8 mouse cellular contexts compared by ENCODE assay signal in the genomic region with DNA sequence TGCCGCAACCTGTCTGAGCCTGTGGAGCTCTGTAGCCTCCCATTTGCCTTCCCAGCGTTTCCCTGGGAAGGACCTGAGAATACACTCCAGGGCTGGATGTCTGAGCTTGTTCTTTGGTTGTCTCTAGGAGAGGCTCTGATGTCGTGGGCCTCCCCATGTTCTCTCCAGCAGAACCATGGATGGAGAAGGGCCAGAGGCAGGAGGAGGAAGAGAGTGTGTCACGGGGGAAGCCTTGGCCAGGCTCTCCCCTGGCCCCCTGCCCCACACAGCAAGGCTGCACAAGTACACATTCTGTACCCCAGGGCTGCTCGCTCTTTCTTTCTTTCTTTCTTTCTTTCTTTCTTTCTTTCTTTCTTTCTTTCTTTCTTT.
DNase-seq lines count a peak whose midpoint lies in the region; ATAC-seq and TF ChIP-seq lines count a peak whose summit lies in the region.

No protein-coding gene starts in this region.

- peak overlapping the region; percentile 53 for H3K27ac ChIP-seq in liver, adult 2 months (replicated peaks; ENCODE audit: insufficient read depth, low read depth, low read length)
- H3K27ac ChIP-seq in forebrain, embryonic 11.5 days (ENCODE audit: low read depth, low read length) = no peak overlapping the region
- peak overlapping the region; percentile 100 for H3K27ac ChIP-seq in heart, embryonic 15.5 days
- peak overlapping the region; percentile 96 for H3K27ac ChIP-seq in midbrain, embryonic 16.5 days (ENCODE audit: low read length)

- no peak for DNase-seq in liver, adult 2 months (ENCODE audit: extremely low read depth, low read depth, low spot score)
- no peak for DNase-seq in liver
- no peak for DNase-seq in forebrain, embryonic 11.5 days (ENCODE audit: low spot score)
- no peak for DNase-seq in thymus, postnatal 10 days (ENCODE audit: low spot score in 2 of 2)
- DNase-seq in left cerebral cortex, adult 11 months (ENCODE audit: low spot score) = no peak
- DNase-seq in yolk sac, embryonic 10.5 days (ENCODE audit: low spot score) = no peak

- no peak overlapping the region for H3K4me2 ChIP-seq in forebrain, embryonic 11.5 days (ENCODE audit: low read depth, low read length, severe bottlenecking)
- no peak overlapping the region for H3K4me2 ChIP-seq in heart, embryonic 15.5 days
- no peak overlapping the region for H3K4me2 ChIP-seq in midbrain, embryonic 16.5 days (ENCODE audit: low read length)

- TF ChIP-seq POLR2A in liver, adult 2 months (IDR thresholded peaks at IDR 0.05; ENCODE audit: extremely low read depth, insufficient read depth, low read length) = no peak

- H3K27me3 ChIP-seq in liver, adult 2 months (ENCODE audit: control insufficient read depth, insufficient read depth, low read length) = no peaks in the 10 kb centered on the region
- H3K27me3 ChIP-seq in forebrain, embryonic 11.5 days (ENCODE audit: control insufficient read depth, insufficient read depth, low read length) = no peaks in the 10 kb centered on the region
- no peaks in the 10 kb centered on the region for H3K27me3 ChIP-seq in heart, embryonic 15.5 days
- H3K27me3 ChIP-seq in midbrain, embryonic 16.5 days (ENCODE audit: control insufficient read depth, insufficient read depth, low read depth, low read length) = no peaks in the 10 kb centered on the region

- no peak for ATAC-seq in forebrain, embryonic 11.5 days (replicated peaks; ENCODE audit: low FRiP score)
- no peak for ATAC-seq in heart, embryonic 15.5 days (replicated peaks; ENCODE audit: insufficient number of reproducible peaks, insufficient read depth, low FRiP score, low read depth)
- no peak for ATAC-seq in midbrain, embryonic 16.5 days

- no peaks in the 10 kb centered on the region for H3K79me2 ChIP-seq in liver, adult 2 months (ENCODE audit: control insufficient read depth, insufficient read depth, low read length)

- H3K9me3 ChIP-seq in forebrain, embryonic 11.5 days (ENCODE audit: control insufficient read depth, low read length) = no peaks in the 10 kb centered on the region
- H3K9me3 ChIP-seq in heart, embryonic 15.5 days (replicated peaks) = no peaks in the 10 kb centered on the region
- no peaks in the 10 kb centered on the region for H3K9me3 ChIP-seq in midbrain, embryonic 16.5 days (replicated peaks; ENCODE audit: control insufficient read depth, low read length, poor library complexity, severe bottlenecking)

- WGBS in liver, adult 2 months = 95% methylated on average over 5 of the region's 5 CpGs
- WGBS in forebrain, embryonic 11.5 days = 83% methylated on average over 5 of the region's 5 CpGs
- WGBS in heart, embryonic 15.5 days = 47% methylated on average over 5 of the region's 5 CpGs
- 69% methylated on average over 5 of the region's 5 CpGs for WGBS in midbrain, embryonic 16.5 days

- peaks cover 23% of the 10 kb centered on the region for H3K4me1 ChIP-seq in liver, adult 2 months (ENCODE audit: control insufficient read depth, insufficient read depth, low read length)
- H3K4me1 ChIP-seq in forebrain, embryonic 11.5 days (replicated peaks; ENCODE audit: control insufficient read depth, insufficient read depth, low read length) = peaks cover 30% of the 10 kb centered on the region
- H3K4me1 ChIP-seq in heart, embryonic 15.5 days (replicated peaks) = peaks cover 57% of the 10 kb centered on the region
- peaks cover 50% of the 10 kb centered on the region for H3K4me1 ChIP-seq in midbrain, embryonic 16.5 days (ENCODE audit: control insufficient read depth, insufficient read depth, low read length)

- H3K36me3 ChIP-seq in liver, adult 2 months (ENCODE audit: control insufficient read depth, insufficient read depth, low read length) = no peaks in the 10 kb centered on the region
- no peaks in the 10 kb centered on the region for H3K36me3 ChIP-seq in forebrain, embryonic 11.5 days (ENCODE audit: control insufficient read depth, insufficient read depth, low read length)
- H3K36me3 ChIP-seq in heart, embryonic 15.5 days = no peaks in the 10 kb centered on the region
- no peaks in the 10 kb centered on the region for H3K36me3 ChIP-seq in midbrain, embryonic 16.5 days (ENCODE audit: control insufficient read depth, insufficient read depth, low read length)

- no peak overlapping the region for H3K9ac ChIP-seq in liver, adult 2 months (ENCODE audit: low read depth, low read length)
- peak overlapping the region; percentile 12; the same call in 1 of the 2 replicates for H3K9ac ChIP-seq in forebrain, embryonic 11.5 days (ENCODE audit: low read length)
- peak overlapping the region; percentile 29; the same call in 1 of the 2 replicates for H3K9ac ChIP-seq in heart, embryonic 15.5 days
- no peak overlapping the region for H3K9ac ChIP-seq in midbrain, embryonic 16.5 days (ENCODE audit: low read depth, low read length)

- TF ChIP-seq CTCF in liver, adult 2 months (IDR thresholded peaks at IDR 0.05; ENCODE audit: low read depth, low read length) = no peak

- no peak overlapping the region for H3K4me3 ChIP-seq in liver, adult 2 months (ENCODE audit: insufficient read depth, low read depth, low read length)
- H3K4me3 ChIP-seq in forebrain, embryonic 11.5 days (ENCODE audit: low read depth, low read length) = no peak overlapping the region
- H3K4me3 ChIP-seq in heart, embryonic 15.5 days = no peak overlapping the region
- no peak overlapping the region for H3K4me3 ChIP-seq in midbrain, embryonic 16.5 days (ENCODE audit: low read depth, low read length)

Comparison
In these comparisons a context has a peak if more than half of its experiments do, and no peak if none do; other contexts are left out.
1. H3K9ac ChIP-seq: peak in forebrain, embryonic 11.5 days (single experiment) and heart, embryonic 15.5 days (single experiment); none in liver, adult 2 months (single experiment) and midbrain, embryonic 16.5 days (single experiment).